Mouse (Mus musculus) heart, postnatal 0 days (tissue): Measurements from ENCODE around the gene Glrx5. TPM values are rescaled to one million over a fixed set of nuclear protein-coding genes. Genes with fewer than 3 reads are reported as not detected.

Experiments
- ATAC-seq: fragments of 200-750 bp; cut with Nextera tagmentation; 2 replicates; pipeline ENCODE4 v1.8.0; 2017; ENCODE audit warnings: low read depth, moderate number of reproducible peaks, moderate library complexity; ENCODE audit not compliant: insufficient read depth
- DNase-seq: peaks from one replicate; pipeline ENCODE4 v3.0.0-alpha.2; 2016; ENCODE audit warnings: low spot score
- H3K27ac ChIP-seq: fragments of 300-500 bp; sonication (generic); 2 replicates; pipeline ENCODE4 v1.5.1; 2014; ENCODE audit warnings: low read depth, mild to moderate bottlenecking
- H3K27me3 ChIP-seq: fragments of 300-500 bp; sonication (generic); 2 replicates; pipeline ENCODE4 v1.6.1; 2014; ENCODE audit warnings: low read length, mixed read lengths; ENCODE audit not compliant: control insufficient read depth, insufficient read depth
- H3K36me3 ChIP-seq: fragments of 300-500 bp; sonication (generic); replicated peaks from 2 replicates; pipeline ENCODE4 v1.6.1; 2014; ENCODE audit warnings: low read length, mixed read lengths; ENCODE audit not compliant: control insufficient read depth, insufficient read depth
- H3K4me1 ChIP-seq: fragments of 300-500 bp; sonication (generic); 2 replicates; pipeline ENCODE4 v1.6.1; 2014; ENCODE audit warnings: antibody characterized with exemption; ENCODE audit not compliant: control insufficient read depth, insufficient read depth
- H3K4me2 ChIP-seq: fragments of 300-500 bp; sonication (generic); 2 replicates; pipeline ENCODE4 v1.6.1; 2014; ENCODE audit warnings: low read depth, mild to moderate bottlenecking, low read length, moderate library complexity
- H3K4me3 ChIP-seq: fragments of 300-500 bp; sonication (generic); 2 replicates; pipeline ENCODE4 v1.5.1; 2014; ENCODE audit warnings: low read depth, low read length
- H3K9ac ChIP-seq: fragments of 300-500 bp; sonication (generic); replicated peaks from 2 replicates; pipeline ENCODE4 v1.6.1; 2014; ENCODE audit warnings: low read depth, low read length, mixed read lengths
- H3K9me3 ChIP-seq: fragments of 300-500 bp; sonication (generic); replicated peaks from 2 replicates; pipeline ENCODE4 v1.6.1; 2016; ENCODE audit warnings: low read length; ENCODE audit not compliant: control insufficient read depth
- CTCF ChIP-seq: IDR thresholded peaks from 2 replicates; pipeline ENCODE4 v1.5.1; 2016; ENCODE audit warnings: antibody characterized with exemption, control low read depth, low read depth
- EP300 ChIP-seq: IDR thresholded peaks from 2 replicates; pipeline ENCODE4 v1.6.1; 2016; ENCODE audit warnings: antibody characterized with exemption, low read depth
- WGBS: fragments of 180-500 bp; shearing (Covaris S2); extraction: QIAGEN DNeasy Blood & Tissue Kit; methylation state at CpG from one replicate; pipeline ENCODE4 v1.1.7; 2014; 5-methylcytosine and 5-hydroxymethylcytosine counted together
- polyA plus RNA-seq: library from polyadenylated mRNA; unstranded; fragments of >200 nt; fragmentation: Nextera tagmentation; extraction: Ambion mirVana; gene quantifications from 2 replicates; pipeline ENCODE4 v1.2.1, GENCODE M21; 2015
- total RNA-seq: library from RNA; depleted of rRNA; stranded (reverse); fragments of >200 nt; gene quantifications from 2 replicates; pipeline ENCODE4 v1.2.3, GENCODE M21; 2014; ENCODE audit warnings: low replicate concordance

Glrx5 gene
- total and polyA plus RNA-seq, 2 experiments from 2014 or later, result 87.7 to 210 TPM

GRCm38 (mm10) chr12:105011589-105011988 lies 20.9 kb upstream of the Glrx5 start:
- H3K27me3 ChIP-seq, result no peaks in the 10 kb centered on the region
- no peak for DNase-seq
- no peak for TF ChIP-seq EP300
- no peak for TF ChIP-seq CTCF
- no peaks in the 10 kb centered on the region for H3K9me3 ChIP-seq
- H3K36me3 ChIP-seq, result no peaks in the 10 kb centered on the region
- no peak overlapping the region for H3K4me3 ChIP-seq
- no peak overlapping the region for H3K9ac ChIP-seq
- no peak for ATAC-seq
- no peak overlapping the region for H3K27ac ChIP-seq
- peaks cover 22% of the 10 kb centered on the region for H3K4me1 ChIP-seq
- H3K4me2 ChIP-seq, result no peak overlapping the region
- WGBS, result 85% methylated on average over 1 of the region's 1 CpGs

GRCm38 (mm10) chr12:105012314-105012713 lies 20.2 kb upstream of the Glrx5 start:
- TF ChIP-seq EP300, result no peak
- no peak for TF ChIP-seq CTCF
- Histone ChIP-seq H3K27ac (no peak overlapping the region), H3K9me3 (no peaks in the 10 kb centered on the region), H3K4me2 (no peak overlapping the region), H3K36me3 (no peaks in the 10 kb centered on the region), H3K9ac (no peak overlapping the region), H3K4me3 (no peak overlapping the region), H3K27me3 (no peaks in the 10 kb centered on the region), H3K4me1 (peaks cover 22% of the 10 kb centered on the region)
- ATAC-seq (no peak), DNase-seq (no peak)
- WGBS, result 92% methylated on average over 4 of the region's 4 CpGs

GRCm38 (mm10) chr12:105013065-105013464 lies 19.4 kb upstream of the Glrx5 start:
- Histone ChIP-seq H3K4me3 (peak overlapping the region; percentile 16; the same call in 1 of the 2 replicates), H3K27ac (peak overlapping the region; percentile 32), H3K27me3 (no peaks in the 10 kb centered on the region), H3K9me3 (no peaks in the 10 kb centered on the region), H3K4me2 (peak overlapping the region; percentile 38), H3K9ac (no peak overlapping the region), H3K36me3 (no peaks in the 10 kb centered on the region), H3K4me1 (peaks cover 21% of the 10 kb centered on the region)
- peak; percentile 60 for DNase-seq
- TF ChIP-seq CTCF (no peak), EP300 (no peak)
- 19% methylated on average over 17 of the region's 17 CpGs for WGBS
- no peak for ATAC-seq

- ATAC-seq (no peak), DNase-seq (no peak)
- Histone ChIP-seq H3K27me3 (no peaks in the 10 kb centered on the region), H3K4me1 (peaks cover 12% of the 10 kb centered on the region; the same call in 1 of the 2 replicates), H3K9me3 (no peaks in the 10 kb centered on the region), H3K9ac (no peak overlapping the region), H3K36me3 (no peaks in the 10 kb centered on the region), H3K27ac (no peak overlapping the region), H3K4me2 (no peak overlapping the region), H3K4me3 (no peak overlapping the region)
- WGBS, result 44% methylated on average over 4 of the region's 4 CpGs
- TF ChIP-seq EP300 (no peak), CTCF (no peak)
Measured at GRCm38 (mm10) chr12:105016199-105016598, 16.3 kb upstream of the Glrx5 start.

- H3K27me3 ChIP-seq, result no peaks in the 10 kb centered on the region
- H3K9me3 ChIP-seq, result no peaks in the 10 kb centered on the region
- peaks cover 12% of the 10 kb centered on the region; the same call in 1 of the 2 replicates for H3K4me1 ChIP-seq
- H3K27ac ChIP-seq, result no peak overlapping the region
- DNase-seq (no peak), ATAC-seq (no peak)
- 79% methylated on average over 10 of the region's 10 CpGs for WGBS
- no peak overlapping the region for H3K4me3 ChIP-seq
- no peaks in the 10 kb centered on the region for H3K36me3 ChIP-seq
- no peak overlapping the region for H3K9ac ChIP-seq
- TF ChIP-seq EP300, result no peak
- no peak for TF ChIP-seq CTCF
- H3K4me2 ChIP-seq, result no peak overlapping the region
Measured at GRCm38 (mm10) chr12:105016639-105017038, 15.8 kb upstream of the Glrx5 start.
